Mouse (Mus musculus): ENCODE measurements around the gene Lcp2.

The Lcp2 gene

GRCm38 (mm10) chr11:34048375-34049124 lies 1.8 kb downstream of the Lcp2 start:
- DNase-seq = no peak

GRCm38 (mm10) chr11:34049125-34049379 lies 2.3 kb downstream of the Lcp2 start:
- DNase-seq = no peak

GRCm38 (mm10) chr11:34050063-34050462 lies 3.3 kb downstream of the Lcp2 start:
- no peak for DNase-seq

- DNase-seq = no peak
Measured at GRCm38 (mm10) chr11:34050643-34051042, 3.9 kb downstream of the Lcp2 start.

- no peak for DNase-seq
Measured at GRCm38 (mm10) chr11:34053031-34053818, 6.5 kb downstream of the Lcp2 start.

- no peak for DNase-seq
Measured at GRCm38 (mm10) chr11:34054031-34054727, 7.5 kb downstream of the Lcp2 start.

GRCm38 (mm10) chr11:34056715-34057114 lies 10.0 kb downstream of the Lcp2 start:
- no peak for DNase-seq

GRCm38 (mm10) chr11:34058332-34058731 lies 11.6 kb downstream of the Lcp2 start:
- DNase-seq = no peak

- DNase-seq = no peak
Measured at GRCm38 (mm10) chr11:34058960-34059359, 12.2 kb downstream of the Lcp2 start.

GRCm38 (mm10) chr11:34061740-34062139 lies 15.0 kb downstream of the Lcp2 start:
- DNase-seq = no peak

GRCm38 (mm10) chr11:34063257-34063656 lies 16.5 kb downstream of the Lcp2 start:
- DNase-seq = no peak

- no peak for DNase-seq
Measured at GRCm38 (mm10) chr11:34063702-34064485, 17.2 kb downstream of the Lcp2 start.

- no peak for DNase-seq
Measured at GRCm38 (mm10) chr11:34070596-34070995, 23.9 kb downstream of the Lcp2 start.

- DNase-seq = no peak
Measured at GRCm38 (mm10) chr11:34072309-34072708, 25.6 kb downstream of the Lcp2 start.

GRCm38 (mm10) chr11:34073776-34074175 lies 27.1 kb downstream of the Lcp2 start:
- DNase-seq = peak; percentile 41

GRCm38 (mm10) chr11:34077870-34078269 lies 31.1 kb downstream of the Lcp2 start:
- no peak for DNase-seq

- DNase-seq = no peak
Measured at GRCm38 (mm10) chr11:34078581-34078980, 31.9 kb downstream of the Lcp2 start.

- DNase-seq = no peak
Measured at GRCm38 (mm10) chr11:34079542-34080464, 33.1 kb downstream of the Lcp2 start.

GRCm38 (mm10) chr11:34083795-34084194 lies 37.1 kb downstream of the Lcp2 start:
- no peak for DNase-seq

GRCm38 (mm10) chr11:34084639-34085038 lies 37.9 kb downstream of the Lcp2 start:
- DNase-seq = no peak

- no peak for DNase-seq
Measured at GRCm38 (mm10) chr11:34086164-34086751, 39.5 kb downstream of the Lcp2 start.

- DNase-seq = no peak
Measured at GRCm38 (mm10) chr11:34087064-34087463, 40.3 kb downstream of the Lcp2 start.

Data from kidney, adult 18-20 months (tissue).